Mouse (Mus musculus) layer of hippocampus, adult 18-20 months (tissue): ENCODE data around the gene Reep3. TPM values are rescaled to one million over a fixed set of nuclear protein-coding genes. Genes with fewer than 3 reads are reported as not detected.
A peak's percentile ranks its signal among the peaks of the same experiment; 100 is the strongest.

Experiments used
- DNase-seq, 2 experiments: peaks; one replicate each; pipeline ENCODE4 v3.0.0; 2022; ENCODE audit warnings: low spot score in 2 of 2
- total RNA-seq, 2 experiments: library from RNA; stranded (reverse); gene quantifications; 2 replicates each; pipeline ENCODE4 v1.2.3; 2021

The Reep3 gene
- total RNA-seq, 2 experiments from 2014 or later = 18.0 to 20.6 TPM

GRCm38 (mm10) chr10:67055867-67056856, 40.6 kb downstream of the Reep3 start:
- peak; percentile 28 to 52 for DNase-seq

GRCm38 (mm10) chr10:67053475-67053874, 43.3 kb downstream of the Reep3 start:
- DNase-seq = no peak

GRCm38 (mm10) chr10:67052429-67052828, 44.3 kb downstream of the Reep3 start:
- DNase-seq = no peak

GRCm38 (mm10) chr10:67051466-67051865, 45.3 kb downstream of the Reep3 start:
- DNase-seq = no peak

- no peak for DNase-seq
Observed at GRCm38 (mm10) chr10:67050766-67051165, 46.0 kb downstream of the Reep3 start.

GRCm38 (mm10) chr10:67049621-67050020, 47.1 kb downstream of the Reep3 start:
- no peak for DNase-seq

GRCm38 (mm10) chr10:67048871-67049615, 47.7 kb downstream of the Reep3 start:
- no peak for DNase-seq

GRCm38 (mm10) chr10:67047712-67048645, 48.8 kb downstream of the Reep3 start:
- peak; percentile 50 to 80 for DNase-seq

- DNase-seq = no peak
Observed at GRCm38 (mm10) chr10:67045192-67045899, 51.4 kb downstream of the Reep3 start.

GRCm38 (mm10) chr10:67044346-67044745, 52.4 kb downstream of the Reep3 start:
- no peak for DNase-seq

GRCm38 (mm10) chr10:67043236-67043635, 53.5 kb downstream of the Reep3 start:
- no peak for DNase-seq

GRCm38 (mm10) chr10:67040410-67040809, 56.3 kb downstream of the Reep3 start:
- no peak for DNase-seq

- peak; percentile 67 to 77 for DNase-seq
Observed at GRCm38 (mm10) chr10:67039001-67039400, 57.7 kb downstream of the Reep3 start.

GRCm38 (mm10) chr10:67036542-67036941, 60.2 kb downstream of the Reep3 start:
- DNase-seq = no peak

GRCm38 (mm10) chr10:67036141-67036540, 60.6 kb downstream of the Reep3 start:
- no peak for DNase-seq

GRCm38 (mm10) chr10:67031186-67031585, 65.6 kb downstream of the Reep3 start:
- no peak for DNase-seq

GRCm38 (mm10) chr10:67029297-67029696, 67.4 kb downstream of the Reep3 start:
- no peak for DNase-seq

- no peak for DNase-seq
Observed at GRCm38 (mm10) chr10:67026375-67026774, 70.4 kb downstream of the Reep3 start.

GRCm38 (mm10) chr10:67025573-67026236, 71.0 kb downstream of the Reep3 start:
- DNase-seq = peak; percentile 29 to 65

GRCm38 (mm10) chr10:67024391-67024790, 72.4 kb downstream of the Reep3 start:
- DNase-seq = no peak
